Mouse (Mus musculus): Measurements from ENCODE around the gene Porcn.

DNA sequence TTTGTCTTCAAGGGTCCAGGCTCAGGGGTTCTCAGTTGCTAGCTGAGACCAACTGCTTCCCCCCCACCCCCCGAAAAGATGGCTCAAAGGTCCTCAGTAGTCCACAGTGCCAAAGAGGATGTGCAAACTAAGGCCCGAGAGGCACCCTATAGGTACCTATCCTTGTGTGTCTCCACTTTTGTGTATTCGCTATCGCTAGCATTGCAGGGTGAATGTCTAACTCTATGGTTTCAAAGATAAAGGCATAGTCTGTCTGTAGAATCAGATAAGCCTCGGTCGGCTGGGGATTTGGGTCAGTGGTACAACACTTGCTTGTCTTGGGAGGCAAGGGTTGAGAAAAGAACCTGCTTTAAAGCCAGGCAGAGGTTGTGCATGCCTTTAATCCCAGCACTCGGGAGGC lies 17.1 kb upstream of the Porcn start:
- TF ChIP-seq FOSL1 (IDR thresholded peaks at IDR 0.05; ENCODE audit: insufficient read depth, low read length, poor library complexity, severe bottlenecking) (no peak), CTCF (IDR thresholded peaks at IDR 0.05; ENCODE audit: control insufficient read depth, insufficient read depth, insufficient read length) (no peak), CEBPB (IDR thresholded peaks at IDR 0.05; ENCODE audit: low read depth) (no peak), MYOD1 (IDR thresholded peaks at IDR 0.05; ENCODE audit: control insufficient read depth, insufficient read length, low read depth) (no peak), MAX (IDR thresholded peaks at IDR 0.05) (no peak), USF1 (IDR thresholded peaks at IDR 0.05; ENCODE audit: low read depth) (no peak)

All from C2C12 (cell line).